Mouse (Mus musculus) E14TG2a.4 (cell line): ENCODE results near the gene Kdm2b.

ENCODE experiments used
- CTCF ChIP-seq: conservative IDR thresholded peaks from 2 replicates; pipeline ENCODE4 v1.5.1; 2014; ENCODE audit warnings: low read length
- NANOG ChIP-seq: IDR thresholded peaks from 2 replicates; pipeline ENCODE4 v1.6.1; 2014; ENCODE audit warnings: borderline replicate concordance, low read length, mixed read lengths

DNA sequence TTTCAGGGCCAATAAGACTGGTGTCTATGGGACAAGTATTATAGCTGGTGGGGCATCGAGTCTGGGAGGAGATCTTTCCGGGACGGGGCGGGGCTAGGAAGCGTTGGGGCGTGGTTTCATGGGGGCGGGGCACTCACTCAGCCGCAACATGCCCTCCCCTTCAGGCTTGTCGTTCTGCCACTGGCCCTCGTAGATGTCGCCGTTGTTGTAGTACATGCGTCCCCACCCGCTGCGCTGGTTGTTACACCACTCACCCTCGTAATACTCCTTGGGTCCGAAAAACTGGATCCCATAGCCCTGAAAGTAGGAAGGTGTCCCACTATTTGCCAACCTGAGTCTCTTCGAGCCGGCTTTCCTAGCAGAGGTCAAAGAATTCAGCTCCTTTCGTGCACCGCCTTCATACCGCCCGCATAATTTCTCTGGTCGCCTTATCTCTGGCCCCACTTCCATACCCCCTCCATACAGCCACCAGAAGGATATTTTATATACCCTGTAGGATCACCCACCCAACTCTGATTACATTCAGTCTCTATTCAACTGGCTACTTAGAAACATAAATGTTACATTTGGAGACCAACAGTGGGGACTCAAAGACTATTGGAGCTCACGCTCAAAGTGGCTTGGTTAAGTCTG is 49.6 kb upstream of the Kdm2b start:
- TF ChIP-seq CTCF, result no peak
- no peak for TF ChIP-seq NANOG
